Comparison of ENCODE assay signal across 8 mouse cellular contexts in genomic region chr7:142525342-142526178, GRCm38 (mm10). TPM values are rescaled to one million over a fixed set of nuclear protein-coding genes. Genes with fewer than 3 reads are reported as not detected.
DNase-seq lines count a peak whose midpoint lies in the region; ATAC-seq lines count a peak whose summit lies in the region.
"Had no signal": no experiment of that assay in that cellular context is flagged by ENCODE, and none has a peak within 500 bp of the region (broad histone marks: within the 10 kb centered on the region; RNA-seq: fewer than 3 reads in every experiment).

No protein-coding gene starts in this region.

- H3K27ac ChIP-seq in midbrain, embryonic 12.5 days (replicated peaks): peak overlapping the region; percentile 56
- H3K27ac ChIP-seq in midbrain, embryonic 15.5 days: no peak overlapping the region
- H3K27ac ChIP-seq in heart, embryonic 11.5 days (ENCODE audit: low read depth, low read length): peak overlapping the region; percentile 93
- H3K27ac ChIP-seq in limb, embryonic 12.5 days: peak overlapping the region; percentile 92
- H3K27ac ChIP-seq in stomach, embryonic 16.5 days (ENCODE audit: low read length): peak overlapping the region; percentile 82

- H3K36me3 ChIP-seq in midbrain, embryonic 12.5 days: no peaks in the 10 kb centered on the region
- no peaks in the 10 kb centered on the region for H3K36me3 ChIP-seq in midbrain, embryonic 15.5 days (replicated peaks)
- no peaks in the 10 kb centered on the region for H3K36me3 ChIP-seq in heart, embryonic 11.5 days (ENCODE audit: control insufficient read depth, insufficient read depth, low read length)
- no peaks in the 10 kb centered on the region for H3K36me3 ChIP-seq in limb, embryonic 12.5 days
- H3K36me3 ChIP-seq in stomach, embryonic 16.5 days (ENCODE audit: control insufficient read depth, insufficient read depth, low read length): no peaks in the 10 kb centered on the region

- H3K4me1 ChIP-seq in midbrain, embryonic 12.5 days: peaks cover 18% of the 10 kb centered on the region
- H3K4me1 ChIP-seq in midbrain, embryonic 15.5 days: no peaks in the 10 kb centered on the region; the same call in 1 of the 2 replicates
- peaks cover 53% of the 10 kb centered on the region for H3K4me1 ChIP-seq in heart, embryonic 11.5 days (ENCODE audit: control insufficient read depth, insufficient read depth, low read length)
- peaks cover 71% of the 10 kb centered on the region for H3K4me1 ChIP-seq in limb, embryonic 12.5 days (replicated peaks)
- H3K4me1 ChIP-seq in stomach, embryonic 16.5 days (ENCODE audit: control insufficient read depth, insufficient read depth, low read length): peaks cover 51% of the 10 kb centered on the region

- no peak overlapping the region for H3K4me3 ChIP-seq in midbrain, embryonic 12.5 days
- H3K4me3 ChIP-seq in midbrain, embryonic 15.5 days: no peak overlapping the region
- H3K4me3 ChIP-seq in heart, embryonic 11.5 days (ENCODE audit: low read depth, low read length): no peak overlapping the region
- H3K4me3 ChIP-seq in limb, embryonic 12.5 days (replicated peaks): no peak overlapping the region
- no peak overlapping the region for H3K4me3 ChIP-seq in stomach, embryonic 16.5 days (replicated peaks; ENCODE audit: low read length)

- WGBS in midbrain, embryonic 12.5 days: 20% methylated on average over 13 of the region's 13 CpGs
- WGBS in midbrain, embryonic 15.5 days: 26% methylated on average over 13 of the region's 13 CpGs
- 37% methylated on average over 13 of the region's 13 CpGs for WGBS in heart, embryonic 11.5 days (ENCODE audit: insufficient replicate concordance)
- 43% methylated on average over 13 of the region's 13 CpGs for WGBS in limb, embryonic 12.5 days
- WGBS in stomach, embryonic 16.5 days: 37% methylated on average over 13 of the region's 13 CpGs

- H3K27me3 ChIP-seq in midbrain, embryonic 12.5 days: peaks cover 1% of the 10 kb centered on the region; the same call in 1 of the 2 replicates
- H3K27me3 ChIP-seq in midbrain, embryonic 15.5 days (replicated peaks): no peaks in the 10 kb centered on the region
- no peaks in the 10 kb centered on the region for H3K27me3 ChIP-seq in heart, embryonic 11.5 days (ENCODE audit: control insufficient read depth, insufficient read depth, low read length)
- no peaks in the 10 kb centered on the region for H3K27me3 ChIP-seq in limb, embryonic 12.5 days
- H3K27me3 ChIP-seq in stomach, embryonic 16.5 days (ENCODE audit: control insufficient read depth, insufficient read depth, low read length): no peaks in the 10 kb centered on the region

- H3K9me3 ChIP-seq in midbrain, embryonic 12.5 days: no peaks in the 10 kb centered on the region
- H3K9me3 ChIP-seq in midbrain, embryonic 15.5 days: no peaks in the 10 kb centered on the region
- no peaks in the 10 kb centered on the region for H3K9me3 ChIP-seq in heart, embryonic 11.5 days (replicated peaks; ENCODE audit: control insufficient read depth, low read length)
- no peaks in the 10 kb centered on the region for H3K9me3 ChIP-seq in limb, embryonic 12.5 days
- no peaks in the 10 kb centered on the region for H3K9me3 ChIP-seq in stomach, embryonic 16.5 days (replicated peaks; ENCODE audit: control insufficient read depth, low read length)

- no peak for DNase-seq in testis, postnatal 14 days (ENCODE audit: low spot score)
- DNase-seq in urinary bladder, postnatal 4 days (ENCODE audit: low spot score in 2 of 2): no peak
- DNase-seq: layer of hippocampus, adult 9-11 months had no signal

- H3K9ac ChIP-seq in midbrain, embryonic 12.5 days (replicated peaks): no peak overlapping the region
- H3K9ac ChIP-seq in midbrain, embryonic 15.5 days: no peak overlapping the region
- peak overlapping the region; percentile 59 for H3K9ac ChIP-seq in heart, embryonic 11.5 days (ENCODE audit: low read depth, low read length)
- no peak overlapping the region; the same call in 1 of the 2 replicates for H3K9ac ChIP-seq in limb, embryonic 12.5 days (replicated peaks)
- H3K9ac ChIP-seq in stomach, embryonic 16.5 days (ENCODE audit: low read length): peak overlapping the region; percentile 48; the same call in 1 of the 2 replicates

- no peak for ATAC-seq in midbrain, embryonic 12.5 days (ENCODE audit: low FRiP score, low read depth)
- ATAC-seq in midbrain, embryonic 15.5 days (replicated peaks): no peak
- ATAC-seq in heart, embryonic 11.5 days (replicated peaks; ENCODE audit: insufficient number of reproducible peaks, low FRiP score, low TSS enrichment): peak; percentile 57
- peak; percentile 35; the same call in 1 of the 2 replicates for ATAC-seq in limb, embryonic 12.5 days (ENCODE audit: insufficient number of reproducible peaks, insufficient read depth, low FRiP score, low TSS enrichment, low read depth)
- ATAC-seq in stomach, embryonic 16.5 days (ENCODE audit: insufficient read depth, low FRiP score): peak; percentile 51

- no peak overlapping the region for H3K4me2 ChIP-seq in midbrain, embryonic 12.5 days (replicated peaks)
- H3K4me2 ChIP-seq in midbrain, embryonic 15.5 days: no peak overlapping the region
- H3K4me2 ChIP-seq in heart, embryonic 11.5 days: peak overlapping the region; percentile 2; the same call in 1 of the 2 replicates
- peak overlapping the region; percentile 0; the same call in 1 of the 2 replicates for H3K4me2 ChIP-seq in limb, embryonic 12.5 days
- no peak overlapping the region for H3K4me2 ChIP-seq in stomach, embryonic 16.5 days (ENCODE audit: low read depth, low read length)

RNA-seq across cellular contexts. Expression of gene Mrpl23, which starts 6.9 kb away (rescaled TPM):
- 10.3 and 15.0 TPM in 2 replicates for polyA plus RNA-seq in midbrain, embryonic 12.5 days (2016; fragmentation: Nextera tagmentation; extraction: Ambion mirVana)
- 22.4 and 24.0 TPM in 2 replicates for polyA plus RNA-seq in midbrain, embryonic 15.5 days (2015; fragmentation: Nextera tagmentation; extraction: Ambion mirVana)
- 15.4 and 19.3 TPM in 2 replicates for polyA plus RNA-seq in heart, embryonic 11.5 days (2014; fragmentation: Nextera tagmentation; extraction: Ambion mirVana)
- 29.4 and 33.3 TPM in 2 replicates for polyA plus RNA-seq in limb, embryonic 12.5 days (2016; fragmentation: Nextera tagmentation; extraction: Ambion mirVana)
- 16.2 and 30.7 TPM in 2 replicates for polyA plus RNA-seq in stomach, embryonic 16.5 days (2015; fragmentation: Nextera tagmentation; extraction: Ambion mirVana)

RNA-seq across cellular contexts. Expression of gene Tnnt3, which starts 26.9 kb away (rescaled TPM):
- polyA plus RNA-seq in midbrain, embryonic 12.5 days (2016; fragmentation: Nextera tagmentation; extraction: Ambion mirVana): 1.0 and 1.1 TPM in 2 replicates
- polyA plus RNA-seq in midbrain, embryonic 15.5 days (2015; fragmentation: Nextera tagmentation; extraction: Ambion mirVana): 1.6 TPM in 2 replicates
- 16.0 and 16.3 TPM in 2 replicates for polyA plus RNA-seq in heart, embryonic 11.5 days (2014; fragmentation: Nextera tagmentation; extraction: Ambion mirVana)
- 14.3 and 17.3 TPM in 2 replicates for polyA plus RNA-seq in limb, embryonic 12.5 days (2016; fragmentation: Nextera tagmentation; extraction: Ambion mirVana)
- polyA plus RNA-seq in stomach, embryonic 16.5 days (2015; fragmentation: Nextera tagmentation; extraction: Ambion mirVana): 12.0 and 208 TPM in 2 replicates

Comparison
In these comparisons a context has a peak if more than half of its experiments do, and no peak if none do; other contexts are left out.
1. ATAC-seq: peak in heart, embryonic 11.5 days (single experiment), limb, embryonic 12.5 days (single experiment) and stomach, embryonic 16.5 days (single experiment); none in midbrain, embryonic 12.5 days (single experiment) and midbrain, embryonic 15.5 days (single experiment).
2. H3K4me2 ChIP-seq: peak in heart, embryonic 11.5 days (single experiment) and limb, embryonic 12.5 days (single experiment); none in midbrain, embryonic 12.5 days (single experiment), midbrain, embryonic 15.5 days (single experiment) and stomach, embryonic 16.5 days (single experiment).
3. H3K9ac ChIP-seq: peak in heart, embryonic 11.5 days (single experiment) and stomach, embryonic 16.5 days (single experiment); none in midbrain, embryonic 12.5 days (single experiment), midbrain, embryonic 15.5 days (single experiment) and limb, embryonic 12.5 days (single experiment).